Mouse (Mus musculus): ENCODE data around the gene Ndufab1.
A peak's percentile ranks its signal among the peaks of the same experiment; 100 is the strongest.
"Not testable (repeated sequence)": the region's sequence is repeated elsewhere in the genome, so short reads cannot be mapped to it uniquely, and the experiment has no call there.

Ndufab1 gene

DNA sequence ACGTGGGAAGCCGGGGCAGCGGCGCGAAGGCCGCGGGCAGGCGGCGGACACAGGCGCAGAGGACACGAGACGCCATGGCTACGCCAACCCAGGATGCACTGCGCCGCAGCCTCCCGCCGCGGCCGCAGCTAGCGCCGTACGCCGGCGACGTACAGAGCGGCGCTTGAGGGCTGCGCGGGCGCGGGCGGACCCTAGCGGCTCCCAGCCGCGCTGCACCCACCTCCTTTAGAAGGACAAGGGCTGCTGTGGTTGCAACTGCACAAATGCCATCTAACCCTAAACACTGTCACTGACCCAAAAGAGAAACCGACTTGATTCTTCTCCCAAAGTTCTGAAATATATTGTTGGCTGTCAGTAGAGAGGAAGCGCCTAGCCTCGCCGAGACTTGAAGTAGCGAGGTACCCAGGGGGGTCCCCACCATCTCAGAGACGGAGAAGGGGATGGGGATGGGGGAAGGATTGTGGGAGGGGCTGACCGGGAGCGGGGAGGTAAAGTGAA, at the start of gene Ndufab1:
Gene Ndufab1, minus strand, starts transcription at position 140 of the 498 bp plus-strand sequence.
- DNase-seq (ENCODE audit: low spot score), result peak; percentile 95

DNA sequence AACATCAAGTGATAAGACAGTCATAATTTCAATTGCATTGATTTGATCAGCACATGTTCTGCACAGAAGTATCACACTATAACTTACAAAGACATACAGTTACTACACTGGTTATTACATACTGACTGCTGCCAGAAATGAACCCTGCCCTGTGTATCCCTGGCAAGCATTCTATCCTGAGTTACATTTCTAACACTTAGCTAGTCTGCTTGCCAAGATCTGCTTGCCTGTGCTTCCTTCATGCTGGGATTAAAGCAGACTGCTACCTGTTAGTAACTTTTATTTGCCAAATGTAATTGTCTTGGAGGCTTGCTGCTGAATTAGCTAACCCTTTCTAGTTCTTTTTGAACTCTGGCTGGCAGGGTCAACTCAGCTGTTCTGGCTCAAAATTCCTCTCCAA, 39.3 kb upstream of the Ndufab1 start:
- DNase-seq (ENCODE audit: low spot score), result no peak

DNA sequence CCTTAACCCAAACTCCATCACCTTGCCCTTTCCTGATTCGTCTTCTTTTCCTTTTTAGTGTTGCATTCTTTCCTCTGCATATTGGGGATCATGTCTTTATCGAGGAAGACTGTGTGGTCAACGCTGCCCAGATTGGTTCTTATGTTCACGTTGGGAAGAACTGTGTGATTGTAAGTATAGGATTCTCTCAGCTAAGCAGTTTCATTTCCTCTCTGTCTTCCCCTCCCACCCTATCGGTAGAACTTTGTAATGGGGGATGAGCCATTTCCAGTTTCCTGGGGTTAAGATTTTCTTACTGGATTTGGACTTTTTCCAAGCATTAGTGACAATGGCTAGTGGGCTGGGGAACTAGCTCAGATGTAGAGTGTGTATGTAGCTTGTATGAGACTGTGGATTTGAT, 36.5 kb upstream of the Ndufab1 start:
- no peak for DNase-seq (ENCODE audit: low spot score)

DNA sequence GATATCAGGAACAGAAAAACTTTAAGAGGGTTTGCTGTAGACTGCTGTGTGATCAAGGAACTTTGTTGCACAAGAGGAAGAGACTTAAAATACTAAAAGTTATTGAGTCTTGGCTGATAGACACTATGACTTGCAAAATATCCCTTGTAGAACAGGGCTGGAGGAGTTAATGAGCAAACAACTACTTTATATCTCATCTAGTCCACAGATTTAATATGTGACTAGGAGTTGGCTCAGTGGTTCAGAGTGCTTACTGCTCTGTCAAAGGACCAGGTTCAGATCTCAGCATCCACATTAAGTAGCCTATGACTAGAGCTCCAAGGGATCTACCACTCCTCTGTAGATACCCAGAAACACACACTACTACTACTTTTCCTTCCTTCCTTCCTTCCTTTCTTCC, 35.4 kb upstream of the Ndufab1 start:
- no peak for DNase-seq (ENCODE audit: low spot score)

DNA sequence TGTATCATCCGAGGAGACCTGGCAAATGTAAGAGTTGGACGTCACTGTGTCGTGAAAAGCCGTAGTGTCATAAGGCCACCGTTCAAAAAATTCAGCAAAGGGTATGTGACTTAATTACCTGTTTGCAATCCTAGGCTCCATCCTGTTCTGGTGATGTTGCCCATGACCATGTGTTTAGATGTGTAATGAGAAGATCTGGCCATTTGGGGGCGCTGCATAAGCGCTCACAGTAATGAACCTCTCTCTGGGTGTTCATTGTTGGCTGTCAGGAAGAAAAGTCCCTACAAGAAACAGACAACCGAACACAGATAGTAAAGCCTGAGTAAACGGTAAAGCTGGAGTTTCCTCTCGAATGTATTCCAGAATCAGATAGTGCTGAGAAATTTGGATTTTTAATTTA, 33.4 kb upstream of the Ndufab1 start:
- DNase-seq (ENCODE audit: low spot score), result peak; percentile 19

DNA sequence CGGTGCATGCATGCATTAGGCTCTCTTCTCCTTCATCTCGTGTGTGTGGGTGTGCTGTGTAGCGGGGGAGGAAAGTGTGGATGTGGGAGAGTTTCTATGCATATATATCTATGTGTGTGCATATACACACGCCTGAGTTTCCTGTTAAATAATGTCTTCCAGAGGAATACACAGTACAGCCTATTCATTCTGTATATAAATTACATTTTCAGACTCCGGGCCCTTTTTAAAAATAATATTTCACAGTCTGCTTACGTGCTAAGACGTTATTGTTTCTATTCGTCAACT, 31.6 kb upstream of the Ndufab1 start:
- DNase-seq (ENCODE audit: low spot score), result no peak

DNA sequence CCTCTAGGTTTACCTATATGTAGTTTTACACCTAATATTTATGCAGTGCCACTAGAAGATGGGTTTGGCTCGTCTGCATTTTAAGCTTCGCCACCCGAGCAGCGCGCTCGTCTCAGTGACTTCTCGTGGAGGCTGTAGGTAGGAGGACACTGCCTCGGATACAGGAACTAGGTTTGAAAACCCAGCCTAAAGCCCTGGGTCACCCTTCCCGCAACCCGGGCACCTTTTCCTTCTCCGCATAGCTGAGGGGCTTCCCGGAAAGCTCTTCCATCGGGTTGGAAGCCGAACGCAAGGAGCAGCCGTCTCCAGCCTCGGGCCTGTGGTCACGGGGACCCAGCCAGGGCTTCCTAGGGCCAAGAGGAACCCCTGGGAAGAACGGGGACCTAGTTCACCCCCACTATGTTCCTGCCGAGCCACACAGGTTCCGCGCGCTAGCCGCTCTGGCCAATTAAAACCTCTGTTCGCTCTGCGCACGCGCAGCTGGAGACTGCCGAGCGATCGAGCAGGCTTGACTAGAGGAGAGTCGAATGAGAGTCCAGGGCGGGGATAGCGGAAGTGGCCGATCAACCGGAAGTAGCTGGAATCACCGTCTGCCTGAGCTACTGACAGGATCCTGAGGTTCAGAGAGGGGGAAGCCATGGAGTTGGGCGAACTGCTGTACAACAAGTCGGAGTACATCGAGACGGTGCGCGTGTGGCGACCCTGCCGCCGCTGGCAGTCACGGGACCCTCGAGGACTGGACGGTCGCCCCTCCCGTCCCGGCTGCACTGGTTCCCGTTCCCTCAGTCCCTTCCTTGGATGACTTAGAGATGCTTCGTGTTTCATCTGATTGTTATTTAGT, 31.0 kb upstream of the Ndufab1 start, which contains the start of the genes Palb2 and Dctn5:
Gene Palb2, minus strand, starts transcription at position 489 of the 841 bp plus-strand sequence.
Gene Dctn5, plus strand, starts transcription at position 545 of the 841 bp plus-strand sequence.
- DNase-seq (ENCODE audit: low spot score), result peak; percentile 99

DNA sequence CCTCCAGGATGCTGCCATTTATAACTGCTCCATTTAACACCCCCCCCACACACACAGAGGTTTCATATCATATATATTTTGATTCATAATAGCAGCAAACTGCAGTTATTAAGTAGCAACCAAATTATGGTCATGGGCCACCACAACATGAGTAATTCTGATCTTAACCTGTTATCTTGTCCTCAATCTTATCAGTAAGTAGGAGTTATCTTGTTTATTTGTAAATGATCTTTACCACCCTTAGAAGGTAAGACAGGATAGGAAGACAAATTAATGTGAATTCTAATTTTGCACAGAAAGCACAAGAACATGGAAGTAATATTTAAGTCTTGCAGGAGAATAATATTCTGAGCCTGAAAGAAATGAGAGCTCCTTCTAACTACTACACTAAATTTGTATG, 30.1 kb upstream of the Ndufab1 start:
- no peak for DNase-seq (ENCODE audit: low spot score)

DNA sequence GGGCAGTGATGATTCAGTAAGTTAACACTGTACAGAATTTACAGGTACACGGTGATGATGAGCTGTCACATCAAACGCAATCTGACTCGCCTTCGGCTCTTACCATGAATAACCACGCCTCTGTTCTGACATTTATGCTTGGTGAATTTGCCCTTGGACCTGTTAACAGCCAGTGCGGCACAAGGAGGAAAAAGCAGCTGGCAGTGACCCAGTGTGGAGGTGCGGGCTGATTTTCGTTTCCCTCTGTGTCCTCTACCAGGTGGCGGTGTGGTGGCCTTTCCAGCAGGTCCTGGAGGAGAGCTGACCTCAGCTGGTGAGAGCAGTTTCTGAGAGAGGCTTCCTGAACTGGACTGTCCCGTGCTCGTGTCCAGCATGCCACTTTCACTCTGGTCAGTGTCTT, 25.3 kb upstream of the Ndufab1 start:
- DNase-seq (ENCODE audit: low spot score), result no peak

DNA sequence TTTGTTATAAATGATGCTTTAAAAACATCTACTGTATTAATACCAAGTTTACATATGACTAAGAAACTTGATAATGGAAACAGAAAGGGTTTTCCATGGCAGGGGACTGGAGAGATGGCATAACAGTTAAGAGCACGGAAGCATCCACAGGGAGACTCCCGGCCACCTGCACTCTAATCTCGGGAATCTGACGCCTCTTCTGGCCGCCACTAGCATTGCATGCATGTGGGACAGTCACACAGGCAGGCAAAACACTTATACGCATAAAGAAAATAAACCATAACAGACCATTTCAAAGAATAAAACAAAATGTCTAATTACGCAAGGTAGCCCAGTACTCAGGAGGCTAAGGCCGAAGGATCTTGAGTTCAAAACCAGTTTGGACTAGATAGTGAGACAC, 23.9 kb upstream of the Ndufab1 start:
- DNase-seq (ENCODE audit: low spot score), result no peak

DNA sequence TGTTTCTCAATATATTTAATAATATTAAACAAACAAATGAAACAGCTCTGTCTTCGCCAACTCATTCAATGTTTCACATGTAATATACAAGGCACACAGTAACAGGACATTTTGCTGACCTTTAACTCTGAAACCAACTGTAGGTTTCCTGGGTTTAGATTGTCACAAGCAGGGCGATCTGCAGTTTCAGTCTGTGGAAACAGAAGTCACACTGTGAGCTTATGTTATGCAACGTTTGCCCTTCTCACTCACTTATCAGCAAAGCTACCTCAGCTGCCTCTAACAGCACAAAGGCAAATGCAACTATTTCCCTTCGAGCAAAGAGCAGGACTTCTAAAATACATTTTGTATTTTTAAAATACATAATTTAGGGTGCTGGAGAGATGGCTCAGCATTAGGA, 21.8 kb upstream of the Ndufab1 start:
- no peak for DNase-seq (ENCODE audit: low spot score)

DNA sequence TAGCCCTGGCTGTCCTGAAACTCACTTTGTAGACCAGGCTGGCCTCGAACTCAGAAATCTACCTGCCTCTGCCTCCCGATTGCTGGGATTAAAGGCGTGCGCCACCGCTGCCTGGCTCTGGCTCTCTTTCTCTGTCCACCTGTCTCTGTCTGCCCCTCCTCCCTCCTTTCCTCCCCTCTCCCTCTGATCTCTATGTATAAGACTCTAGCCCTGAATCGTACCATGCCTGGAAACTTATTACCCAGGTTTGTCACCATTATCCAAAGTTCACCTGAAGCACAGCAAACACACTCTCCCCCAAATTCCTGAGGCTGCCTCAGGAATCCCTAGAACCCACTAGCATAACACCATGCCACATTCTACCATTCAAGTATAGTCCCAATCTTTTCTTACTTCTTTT, 6.5 kb upstream of the Ndufab1 start:
- DNase-seq (ENCODE audit: low spot score), result no peak

DNA sequence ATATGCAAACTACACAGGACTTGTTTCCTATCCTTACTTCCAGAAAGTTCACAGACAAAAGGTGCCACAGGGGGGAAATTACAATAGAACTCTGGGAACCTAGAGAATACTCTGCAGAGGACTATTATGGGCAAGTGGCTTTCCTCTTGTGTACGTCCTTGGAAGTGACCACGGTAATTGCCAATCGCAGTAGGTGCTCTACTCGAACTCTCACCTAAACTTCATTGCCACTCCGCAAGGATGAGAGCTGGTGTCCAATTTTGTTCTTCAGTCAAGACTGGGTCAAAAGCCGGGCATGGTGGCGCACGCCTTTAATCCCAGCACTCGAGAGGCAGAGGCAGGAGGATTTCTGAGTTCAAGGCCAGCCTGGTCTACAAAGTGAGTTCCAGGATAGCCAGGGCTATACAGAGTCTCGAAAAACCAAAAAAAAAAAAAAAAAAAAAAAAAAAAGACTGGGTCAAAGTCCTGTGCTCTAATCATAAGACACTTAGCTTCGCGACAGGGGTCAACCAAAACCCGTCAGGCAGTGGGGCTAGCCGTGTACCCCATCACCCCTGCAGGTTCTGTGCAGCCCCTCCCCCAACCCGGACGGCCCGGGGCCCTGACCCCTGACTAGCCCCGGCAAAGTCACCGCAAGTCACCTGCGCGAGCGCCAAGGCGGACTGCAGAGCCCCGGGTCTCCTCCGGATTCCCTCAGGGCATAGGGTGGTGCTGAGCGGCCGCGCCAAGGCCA, 506 bp downstream of the Ndufab1 start:
- DNase-seq (ENCODE audit: low spot score), result not testable (repeated sequence)

DNA sequence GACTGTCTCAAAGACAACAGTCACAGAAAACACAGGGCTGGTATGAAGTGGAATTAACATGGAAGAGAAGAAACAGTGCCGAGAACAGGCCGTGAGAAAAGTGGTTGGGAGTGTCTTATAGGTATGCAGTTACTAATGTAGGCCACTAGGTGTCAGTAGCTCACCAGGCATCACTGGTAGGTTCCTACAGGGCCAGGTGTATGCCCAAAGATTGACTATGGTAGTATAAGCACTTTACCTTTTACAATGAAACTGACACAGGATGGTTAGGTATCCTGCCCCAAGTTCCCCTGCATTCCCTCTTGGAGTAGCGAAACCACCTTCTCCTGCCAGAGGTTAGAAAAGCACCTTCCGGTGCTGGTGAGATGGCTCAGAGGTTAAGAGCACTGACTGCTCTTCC, 2.5 kb downstream of the Ndufab1 start:
- DNase-seq (ENCODE audit: low spot score), result peak; percentile 77

DNA sequence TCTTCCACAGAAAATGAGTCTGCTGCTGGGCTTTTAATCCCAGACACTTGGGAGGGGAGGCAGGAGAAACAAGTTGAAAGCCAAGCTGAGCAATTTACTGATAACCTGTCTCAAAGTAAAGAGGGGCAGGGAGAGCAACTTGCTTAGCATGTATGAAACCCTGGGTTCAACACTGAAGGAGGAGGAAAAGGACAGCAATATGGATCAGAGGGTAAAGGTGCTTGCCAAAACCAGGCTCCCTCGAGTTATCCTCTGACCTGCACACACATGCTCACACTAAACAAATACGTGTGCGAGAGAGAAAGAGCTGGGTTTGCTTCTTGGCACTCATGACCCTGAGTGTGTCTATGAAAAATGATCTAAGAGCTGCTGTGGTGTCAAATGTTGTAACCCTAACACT, 3.7 kb downstream of the Ndufab1 start:
- no peak for DNase-seq (ENCODE audit: low spot score)

DNA sequence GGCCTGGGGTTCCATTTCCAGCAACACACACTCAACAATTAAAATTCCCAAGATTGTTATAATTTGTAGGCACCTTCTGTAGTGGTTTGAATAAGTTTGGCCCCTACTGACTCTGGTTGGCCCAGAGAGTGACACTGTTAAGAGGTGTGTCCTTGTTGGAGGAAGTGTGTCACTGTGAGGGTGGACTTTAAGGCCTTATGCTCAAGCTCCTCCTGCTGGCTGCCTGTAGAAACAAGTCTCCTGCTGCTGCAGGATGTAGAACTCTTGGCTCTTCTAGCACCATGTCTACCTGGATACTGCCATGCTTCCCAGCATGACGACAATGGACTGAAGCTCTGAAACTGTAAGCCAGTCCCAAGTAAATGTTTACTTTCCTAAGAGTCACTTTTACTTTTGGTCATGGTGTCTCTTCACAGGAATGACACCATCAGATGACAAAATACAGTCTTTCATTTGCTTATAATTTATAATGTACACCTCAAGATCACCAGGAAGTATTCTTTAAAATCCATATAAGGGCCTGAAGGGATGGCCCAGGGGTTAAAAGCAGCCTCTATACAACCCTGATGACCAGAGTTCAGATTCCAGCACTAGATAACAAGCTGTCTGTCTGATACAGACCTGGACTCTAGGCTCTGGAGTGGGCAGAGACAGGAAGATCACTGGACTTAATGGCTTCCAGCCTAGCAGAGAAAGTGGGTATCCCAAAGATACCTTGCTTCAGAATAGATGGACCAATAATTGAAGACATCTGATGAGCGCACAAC, 6.9 kb downstream of the Ndufab1 start:
- no peak for DNase-seq (ENCODE audit: low spot score)

DNA sequence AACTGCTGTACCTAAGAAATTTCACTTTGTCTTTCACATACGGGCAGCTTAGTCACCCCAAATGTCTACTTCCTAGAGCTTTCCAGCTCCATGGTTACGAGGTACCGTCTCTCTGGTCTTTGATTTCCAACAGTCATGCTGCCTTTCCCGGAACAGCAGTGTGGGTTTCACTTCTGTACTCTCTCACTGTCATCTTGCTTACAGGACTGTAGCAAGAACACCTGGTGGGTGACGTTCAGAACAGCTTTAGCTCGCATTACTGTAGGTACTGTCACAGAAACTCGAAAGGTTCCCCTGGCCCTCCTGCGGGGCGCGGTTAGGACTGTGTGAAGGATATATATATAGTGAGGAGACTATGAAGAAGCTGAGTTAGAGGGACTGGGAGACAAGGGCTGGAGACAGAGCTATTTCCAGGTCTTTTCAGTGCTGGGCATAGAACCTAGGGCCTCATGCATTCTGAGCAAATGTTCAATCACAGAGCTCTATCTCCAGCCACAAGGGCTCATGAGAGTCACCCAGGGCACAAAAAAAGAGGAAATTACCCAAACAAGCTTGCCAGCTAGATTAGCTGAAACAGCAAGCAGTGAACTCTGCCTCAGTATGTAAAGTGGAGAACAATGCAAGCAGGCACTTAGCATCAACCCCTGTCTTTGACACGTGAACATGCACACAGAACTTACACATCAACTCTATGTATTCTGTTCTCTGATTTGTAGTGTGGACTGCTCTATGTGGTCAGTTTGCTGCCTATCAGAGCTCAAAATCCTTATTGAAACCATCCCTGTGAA, 14.3 kb downstream of the Ndufab1 start:
- no peak for DNase-seq (ENCODE audit: low spot score)

DNA sequence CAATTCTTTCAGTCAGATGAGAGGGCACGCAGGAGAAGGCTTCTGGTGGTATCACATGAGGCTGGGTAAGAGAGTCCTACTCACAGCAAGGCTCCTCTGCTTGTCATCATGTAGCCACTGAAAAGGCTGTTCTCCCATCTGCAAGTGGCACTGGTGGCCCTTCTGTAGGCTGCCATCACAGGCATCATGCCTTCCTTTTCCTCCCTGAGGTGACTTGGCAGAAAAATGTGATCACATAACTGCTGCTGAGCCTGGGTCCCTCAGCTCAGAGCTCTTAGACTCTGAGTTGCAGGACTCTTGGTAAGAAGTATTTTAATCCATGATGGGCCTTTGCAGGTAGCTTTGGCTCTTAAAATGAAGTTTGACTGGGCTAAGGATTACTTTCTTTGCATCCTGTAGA, 20.6 kb downstream of the Ndufab1 start:
- no peak for DNase-seq (ENCODE audit: low spot score)

DNA sequence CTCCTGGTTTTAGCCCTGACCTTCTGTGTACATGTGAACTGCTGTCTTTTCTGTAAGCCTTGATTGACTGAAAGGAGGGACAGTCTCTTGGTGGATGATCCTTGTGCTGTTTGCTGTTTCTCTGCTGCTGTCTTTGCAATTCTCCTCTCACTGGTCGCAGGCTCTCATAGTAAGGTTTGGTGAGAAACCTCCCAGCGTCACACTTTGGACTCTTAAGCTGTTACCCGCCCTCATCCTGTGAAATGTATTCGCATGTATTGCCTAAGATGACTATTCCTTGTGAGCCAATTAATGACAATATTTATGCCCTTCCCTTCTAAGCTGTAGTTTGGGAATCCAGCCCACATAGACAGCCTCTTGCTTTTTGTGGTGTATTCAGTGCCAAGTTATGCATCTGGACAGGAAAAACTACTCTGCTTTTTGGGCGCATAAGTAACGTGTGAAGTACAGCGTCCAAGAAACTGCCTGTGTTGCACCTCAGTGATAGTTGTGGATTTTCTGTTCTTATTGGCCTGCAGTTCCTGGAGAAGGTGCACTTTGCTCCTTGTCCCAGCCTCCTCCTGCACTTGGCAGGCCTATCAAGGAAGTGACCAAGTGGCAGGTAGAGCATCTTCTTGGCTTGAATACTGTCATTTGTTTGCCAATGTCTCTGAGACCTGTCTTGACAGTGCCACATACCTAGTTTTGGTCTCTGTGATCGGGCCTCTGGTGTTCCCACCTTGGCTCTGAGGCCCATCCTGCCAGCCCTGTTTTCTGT, 21.7 kb downstream of the Ndufab1 start:
- no peak for DNase-seq (ENCODE audit: low spot score)

DNA sequence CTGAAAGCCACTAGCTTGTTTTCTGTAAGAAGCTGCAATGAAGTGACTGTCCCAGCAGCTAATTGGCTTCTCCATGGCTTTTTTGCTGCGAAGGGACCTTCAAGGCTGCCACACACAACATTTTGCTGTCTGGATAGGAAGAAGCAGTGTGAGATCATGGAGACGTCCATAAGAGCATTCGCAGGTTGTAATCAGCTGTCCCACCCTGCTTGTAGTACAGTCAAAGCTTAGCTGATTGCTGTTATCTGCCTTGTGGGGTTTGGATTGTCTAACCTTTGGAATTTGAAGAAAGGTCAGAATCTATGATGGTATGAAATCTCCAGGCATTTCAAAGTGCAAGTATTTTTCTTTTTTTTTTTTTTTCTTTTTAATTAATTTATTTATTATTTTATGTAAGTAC, 27.3 kb downstream of the Ndufab1 start:
- DNase-seq (ENCODE audit: low spot score), result no peak

Measured in embryo, embryonic 10 days (tissue).